Mouse (Mus musculus): ENCODE data around the gene Lcorl.

DNA sequence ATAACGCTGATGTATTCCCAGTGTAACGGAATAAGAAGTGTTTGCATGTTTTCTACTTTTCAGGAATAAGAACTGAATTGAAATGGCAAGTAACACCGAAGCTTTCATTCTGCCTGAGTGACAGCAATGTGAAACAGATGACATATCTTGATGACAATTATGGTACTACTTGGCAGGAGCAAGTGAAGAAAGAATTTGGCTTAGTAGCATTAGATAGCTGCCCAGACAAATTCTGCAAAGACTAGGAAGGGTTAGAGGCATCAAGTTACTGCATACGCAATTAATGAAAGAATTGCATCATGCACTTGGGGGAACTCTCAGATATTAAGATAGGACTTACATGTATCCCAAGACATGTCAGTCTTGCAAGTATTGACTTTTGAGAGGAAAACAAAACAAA lies 18.1 kb upstream of the Lcorl start:
- no peak for TF ChIP-seq CTCF (IDR thresholded peaks at IDR 0.05; ENCODE audit: low read depth, low read length)
- TF ChIP-seq POLR2A (IDR thresholded peaks at IDR 0.05; ENCODE audit: borderline replicate concordance, low read depth, low read length) = no peak

Measured in bone marrow macrophage, adult 2 months (primary cell).